Mouse (Mus musculus) neutrophil, adult 5-6 weeks (primary cell): ENCODE measurements around the gene Nmrk2. TPM values are rescaled to one million over a fixed set of nuclear protein-coding genes. Genes with fewer than 3 reads are reported as not detected.
A peak's percentile ranks its signal among the peaks of the same experiment; 100 is the strongest.
"Not testable (repeated sequence)": the region's sequence is repeated elsewhere in the genome, so short reads cannot be mapped to it uniquely, and the experiment has no call there.

Source experiments
- ATAC-seq: fragments of 151-379, 151-347 bp; 2 replicates; pipeline ENCODE4 v1.8.0; 2017; ENCODE audit warnings: mild to moderate bottlenecking, moderate TSS enrichment; ENCODE audit not compliant: insufficient number of reproducible peaks, poor library complexity, low FRiP score, severe bottlenecking; ENCODE audit errors: extremely low read depth
- total RNA-seq: library from RNA; stranded (forward); fragments of 200-1000 nt; gene quantifications from 2 replicates; pipeline ENCODE4 v1.2.3, GENCODE M21; 2017

Gene Nmrk2
- total RNA-seq, 1 experiment from 2014 or later = not detected

DNA sequence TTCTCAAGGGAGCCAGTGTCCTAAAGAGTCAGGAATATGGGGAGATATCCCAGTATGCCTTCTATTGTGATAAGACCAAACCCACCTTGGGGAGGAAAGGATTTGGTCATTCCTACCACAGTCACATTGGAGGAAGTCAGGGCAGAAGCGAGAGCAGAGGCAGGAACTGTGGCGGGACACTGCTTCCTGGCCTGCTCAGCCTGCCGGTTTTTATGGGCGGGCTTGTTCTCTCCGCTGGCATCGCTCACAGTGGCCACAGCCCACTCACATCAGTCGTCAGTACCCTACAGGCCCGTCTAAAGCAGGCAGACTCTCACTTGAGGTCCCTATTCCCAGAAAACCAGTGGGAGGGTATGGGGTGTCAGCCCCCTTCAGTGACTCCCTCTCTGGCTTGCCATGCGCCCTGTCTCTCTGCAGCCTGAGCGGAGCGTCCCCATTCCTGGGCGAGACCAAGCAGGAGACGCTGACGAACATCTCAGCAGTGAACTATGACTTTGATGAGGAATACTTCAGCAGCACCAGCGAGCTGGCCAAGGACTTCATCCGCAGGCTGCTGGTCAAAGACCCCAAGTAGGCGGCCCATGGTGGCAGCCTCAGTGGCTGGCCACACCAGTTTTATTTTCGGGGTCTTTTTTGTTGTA, 10.4 kb downstream of the Nmrk2 start:
- ATAC-seq = no peak

- ATAC-seq = no peak
Measured at GRCm38 (mm10) chr10:81190912-81191321, 10.9 kb downstream of the Nmrk2 start.

GRCm38 (mm10) chr10:81190236-81190911, 11.5 kb downstream of the Nmrk2 start:
- no peak for ATAC-seq

- no peak for ATAC-seq
Measured at GRCm38 (mm10) chr10:81189821-81190220, 12.0 kb downstream of the Nmrk2 start.

DNA sequence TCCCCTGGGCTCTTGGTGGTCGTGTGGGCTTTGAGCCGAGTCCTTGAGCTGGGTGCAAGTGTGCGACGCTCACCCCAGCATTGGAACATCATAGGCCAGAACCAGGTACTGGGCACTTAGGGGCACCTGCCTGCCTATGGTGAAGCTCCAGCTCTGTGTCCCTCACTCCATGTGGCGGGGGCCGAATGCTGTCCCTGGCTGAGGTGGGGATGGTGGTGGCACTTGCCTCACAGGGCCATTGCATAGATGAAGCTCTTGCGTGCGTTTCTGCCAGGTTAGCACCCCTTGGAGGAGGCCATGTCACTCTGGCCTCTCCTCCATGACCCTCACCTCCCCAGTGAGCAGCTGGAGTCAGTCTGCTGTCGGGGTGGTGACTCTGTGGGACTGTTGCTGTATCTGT, 14.7 kb downstream of the Nmrk2 start:
- ATAC-seq = no peak

- ATAC-seq = no peak
Measured at GRCm38 (mm10) chr10:81184765-81185164, 17.1 kb downstream of the Nmrk2 start.

GRCm38 (mm10) chr10:81183805-81184204, 18.0 kb downstream of the Nmrk2 start, which contains the start of gene 4930442H23Rik:
4930442H23Rik (minus strand) TSS chr10:81183849.
- ATAC-seq = no peak

DNA sequence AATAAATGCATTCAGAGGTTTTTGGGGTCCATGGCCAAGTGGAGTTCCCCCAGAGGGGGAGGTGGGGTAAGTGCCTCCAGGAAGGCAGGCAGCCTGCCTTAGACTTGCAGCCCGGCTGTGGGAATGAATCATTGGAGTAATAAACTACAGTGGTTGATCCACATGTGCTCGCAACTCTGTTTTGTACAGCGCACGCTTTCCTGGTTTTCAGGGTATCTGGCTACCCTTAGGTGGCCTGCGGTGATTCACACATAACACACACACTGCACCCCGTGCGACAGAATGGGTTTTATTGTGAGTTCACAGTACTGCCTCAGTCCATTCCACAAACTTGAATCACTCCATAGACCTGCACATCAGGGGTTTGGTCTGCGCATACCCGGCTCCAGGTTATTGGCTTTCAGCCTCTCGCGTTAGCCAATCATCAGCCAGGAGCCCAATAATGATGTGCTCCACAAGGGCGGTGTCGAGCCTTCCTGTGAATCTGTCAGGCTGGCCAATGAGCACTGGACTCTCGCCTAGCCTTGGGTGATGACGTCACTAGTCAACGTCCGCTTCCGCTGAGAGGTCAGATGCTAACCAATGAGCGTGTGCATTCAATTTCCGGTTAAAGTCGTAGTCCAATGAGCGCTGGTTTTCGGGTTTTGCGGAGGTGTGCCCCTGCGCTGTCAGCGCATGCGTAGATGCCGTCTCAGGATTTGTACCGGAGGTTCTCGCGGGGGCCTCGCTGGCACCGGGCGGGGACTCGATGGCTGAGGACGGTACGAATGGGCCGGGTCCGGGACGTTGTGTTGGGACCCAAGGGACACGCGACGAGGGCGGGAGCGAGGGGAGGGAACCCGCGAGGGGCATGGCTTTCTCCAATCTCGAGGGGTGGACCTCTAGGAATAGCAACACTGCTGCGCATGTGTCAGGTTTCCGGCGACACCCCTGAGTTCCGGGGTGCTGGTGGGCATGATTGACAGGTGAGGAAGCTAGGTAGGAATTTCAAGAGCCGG, 19.2 kb downstream of the Nmrk2 start, which contains the start of gene Dapk3:
Dapk3 (plus strand) TSS at position 670 of the 998 bp plus-strand sequence.
- ATAC-seq = peak; percentile 87

DNA sequence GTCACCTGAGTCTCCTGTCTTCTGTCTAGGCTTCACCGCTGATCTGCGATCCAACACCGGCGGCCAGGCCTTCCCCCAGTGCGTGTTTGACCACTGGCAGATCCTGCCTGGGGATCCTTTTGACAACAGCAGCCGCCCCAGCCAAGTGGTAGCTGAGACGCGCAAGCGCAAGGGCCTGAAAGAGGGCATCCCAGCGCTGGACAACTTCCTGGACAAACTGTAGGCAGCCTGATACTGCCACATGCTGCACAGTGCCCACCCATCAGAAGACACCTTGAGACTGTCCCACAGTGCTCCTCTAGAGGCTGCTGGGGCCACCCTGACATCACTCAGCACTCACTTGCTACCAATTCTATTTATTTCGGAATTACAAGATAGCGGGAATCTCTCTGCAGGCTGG, 20.0 kb downstream of the Nmrk2 start:
- not testable (repeated sequence) for ATAC-seq

- no peak for ATAC-seq
Measured at GRCm38 (mm10) chr10:81180946-81181345, 20.9 kb downstream of the Nmrk2 start.

GRCm38 (mm10) chr10:81179451-81180342, 22.2 kb downstream of the Nmrk2 start:
- ATAC-seq = no peak

- no peak for ATAC-seq
Measured at GRCm38 (mm10) chr10:81178927-81179326, 22.9 kb downstream of the Nmrk2 start.

DNA sequence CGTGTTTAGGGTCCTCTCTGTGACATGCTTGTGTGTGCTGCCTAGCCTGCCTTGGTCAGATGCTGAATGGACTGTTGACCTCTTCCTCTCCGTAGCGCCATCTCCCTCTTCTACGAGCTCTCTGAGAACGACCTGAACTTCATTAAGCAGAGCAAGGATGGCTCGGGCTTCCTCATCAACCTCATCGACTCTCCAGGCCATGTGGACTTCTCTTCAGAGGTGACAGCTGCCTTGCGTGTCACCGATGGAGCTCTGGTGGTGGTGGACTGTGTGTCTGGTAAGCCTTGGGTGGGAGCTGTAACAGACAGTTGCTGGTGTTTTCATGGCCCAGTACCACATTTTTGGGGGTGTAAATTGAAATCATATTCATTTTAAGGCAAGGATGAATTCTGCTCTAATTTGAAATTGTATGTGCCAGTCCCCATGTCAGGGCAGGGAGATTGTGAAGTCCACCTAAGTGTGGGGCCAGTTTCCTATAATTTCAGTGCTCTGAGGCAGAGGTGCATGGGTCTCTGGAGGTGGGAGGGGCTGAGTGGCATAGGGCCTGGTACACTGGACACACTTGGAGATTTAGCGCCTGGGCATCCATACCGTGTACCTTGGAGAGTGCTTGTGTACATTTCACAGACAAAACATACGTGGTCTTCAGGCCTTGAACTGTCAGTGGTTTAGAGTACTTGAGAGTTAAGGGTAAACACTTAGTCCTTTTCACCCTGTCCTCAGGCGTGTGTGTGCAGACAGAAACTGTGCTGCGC, 23.7 kb downstream of the Nmrk2 start:
- ATAC-seq = no peak

DNA sequence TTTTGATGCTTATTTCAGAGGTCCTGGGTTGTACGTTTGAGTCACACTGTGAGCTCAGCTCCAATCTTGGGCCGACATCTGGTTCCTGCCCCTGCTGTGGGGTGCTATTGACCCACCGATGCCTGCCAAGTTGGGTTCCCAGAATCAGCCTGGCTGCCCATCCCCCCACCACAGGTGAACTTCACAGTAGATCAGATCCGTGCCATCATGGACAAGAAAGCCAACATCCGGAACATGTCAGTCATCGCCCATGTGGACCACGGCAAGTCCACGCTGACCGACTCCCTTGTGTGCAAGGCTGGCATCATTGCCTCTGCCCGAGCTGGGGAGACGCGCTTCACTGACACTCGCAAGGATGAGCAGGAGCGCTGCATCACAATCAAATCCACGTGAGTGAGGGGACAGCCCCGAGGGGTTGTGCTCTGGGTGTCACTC, 24.3 kb downstream of the Nmrk2 start:
- ATAC-seq = no peak

GRCm38 (mm10) chr10:81176466-81177271, 25.2 kb downstream of the Nmrk2 start, which contains the start of gene Eef2:
Eef2 (plus strand) TSS chr10:81176631.
- peak; percentile 43 for ATAC-seq

DNA sequence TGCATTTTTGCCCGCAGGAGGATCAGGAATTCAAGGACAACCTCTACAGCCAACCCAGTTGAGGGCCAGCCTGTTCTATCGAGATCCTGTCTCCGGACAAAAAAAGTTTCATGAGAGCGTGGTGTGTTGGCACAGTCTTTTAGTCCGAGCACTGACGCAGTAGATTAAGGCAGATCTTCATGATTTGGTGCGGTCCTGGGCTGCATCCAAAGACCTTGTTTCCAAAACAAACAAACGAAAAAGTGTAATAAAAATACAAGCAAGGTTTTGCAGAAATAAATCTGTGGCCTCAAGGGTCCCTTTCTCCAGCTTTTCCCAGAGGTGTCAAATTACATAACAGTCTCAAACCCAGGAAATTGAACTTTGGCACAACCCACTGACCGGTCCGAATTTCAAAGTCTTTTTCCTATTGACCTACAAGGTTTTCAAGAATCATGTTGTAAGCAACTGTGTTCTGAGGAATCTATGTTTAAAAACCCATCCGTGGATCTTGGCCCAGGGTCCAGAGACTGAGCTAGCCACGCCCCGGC, 25.9 kb downstream of the Nmrk2 start:
- ATAC-seq = no peak

- not testable (repeated sequence) for ATAC-seq
Measured at GRCm38 (mm10) chr10:81175345-81175701, 26.5 kb downstream of the Nmrk2 start.
